Mouse (Mus musculus): ENCODE results near the gene Gm45140.

Gene Gm45140

GRCm38 (mm10) chr6:87845031-87845695, 9.6 kb upstream of the Gm45140 start:
- no peak for ATAC-seq (ENCODE audit: low TSS enrichment)

- ATAC-seq (ENCODE audit: low TSS enrichment), result no peak
These were observed 6.7 kb upstream of the Gm45140 start for GRCm38 (mm10) chr6:87842254-87842653.

GRCm38 (mm10) chr6:87841635-87842034, 6.0 kb upstream of the Gm45140 start:
- ATAC-seq (ENCODE audit: low TSS enrichment), result no peak

GRCm38 (mm10) chr6:87839797-87840341, 4.3 kb upstream of the Gm45140 start:
- ATAC-seq (ENCODE audit: low TSS enrichment), result no peak

GRCm38 (mm10) chr6:87838551-87839197, 3.1 kb upstream of the Gm45140 start, which contains the start of gene Isy1:
TSS of gene Isy1 (minus strand) at chr6:87838798.
- ATAC-seq (ENCODE audit: low TSS enrichment), result peak; percentile 94

- no peak for ATAC-seq (ENCODE audit: low TSS enrichment)
These were observed 15.2 kb downstream of the Gm45140 start for GRCm38 (mm10) chr6:87820366-87820765.

GRCm38 (mm10) chr6:87814486-87814885, 21.1 kb downstream of the Gm45140 start:
- no peak for ATAC-seq (ENCODE audit: low TSS enrichment)

- no peak for ATAC-seq (ENCODE audit: low TSS enrichment)
These were observed 22.9 kb downstream of the Gm45140 start for GRCm38 (mm10) chr6:87812656-87813055.

GRCm38 (mm10) chr6:87811675-87812338, 23.8 kb downstream of the Gm45140 start, which contains the start of gene Rab43:
TSS of gene Rab43 (minus strand) at chr6:87812164.
- ATAC-seq (ENCODE audit: low TSS enrichment), result peak; percentile 88

GRCm38 (mm10) chr6:87810713-87811669, 24.6 kb downstream of the Gm45140 start:
- peak; percentile 50 for ATAC-seq (ENCODE audit: low TSS enrichment)

- ATAC-seq (ENCODE audit: low TSS enrichment), result no peak
These were observed 25.3 kb downstream of the Gm45140 start for GRCm38 (mm10) chr6:87810311-87810710.

GRCm38 (mm10) chr6:87809651-87810161, 25.9 kb downstream of the Gm45140 start:
- ATAC-seq (ENCODE audit: low TSS enrichment), result no peak

GRCm38 (mm10) chr6:87809144-87809543, 26.5 kb downstream of the Gm45140 start:
- no peak for ATAC-seq (ENCODE audit: low TSS enrichment)

GRCm38 (mm10) chr6:87808521-87808920, 27.1 kb downstream of the Gm45140 start:
- no peak for ATAC-seq (ENCODE audit: low TSS enrichment)

GRCm38 (mm10) chr6:87807735-87808440, 27.7 kb downstream of the Gm45140 start:
- no peak for ATAC-seq (ENCODE audit: low TSS enrichment)

GRCm38 (mm10) chr6:87806857-87807256, 28.7 kb downstream of the Gm45140 start:
- no peak for ATAC-seq (ENCODE audit: low TSS enrichment)

GRCm38 (mm10) chr6:87806028-87806427, 29.6 kb downstream of the Gm45140 start:
- no peak for ATAC-seq (ENCODE audit: low TSS enrichment)

GRCm38 (mm10) chr6:87805448-87805847, 30.1 kb downstream of the Gm45140 start:
- no peak for ATAC-seq (ENCODE audit: low TSS enrichment)

GRCm38 (mm10) chr6:87804886-87805285, 30.7 kb downstream of the Gm45140 start:
- ATAC-seq (ENCODE audit: low TSS enrichment), result no peak

GRCm38 (mm10) chr6:87804036-87804435, 31.6 kb downstream of the Gm45140 start:
- ATAC-seq (ENCODE audit: low TSS enrichment), result no peak
